Mouse (Mus musculus): ENCODE results near the gene Ranbp17.

DNA sequence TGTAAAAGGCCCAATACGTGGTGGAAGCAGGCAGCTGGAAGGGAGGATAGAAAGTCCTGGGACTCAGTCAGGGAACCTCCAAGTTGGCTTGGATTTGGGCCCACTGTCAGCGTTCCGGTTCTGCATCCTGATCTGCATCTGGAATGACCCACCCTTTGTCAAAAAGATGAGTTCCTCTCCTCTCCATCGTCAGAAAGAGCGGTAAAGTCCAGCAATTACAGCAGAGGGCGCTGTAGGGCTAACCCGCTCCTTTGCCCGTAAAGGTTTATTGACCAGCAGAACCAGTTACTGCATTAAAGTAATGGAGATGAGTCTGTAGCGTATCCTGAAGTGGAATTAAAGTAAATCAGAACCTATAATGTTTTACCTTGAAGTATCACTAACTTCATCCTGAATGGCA is 343.1 kb downstream of the Ranbp17 start:
- peak; percentile 72 for TF ChIP-seq CTCF (IDR thresholded peaks at IDR 0.05; ENCODE audit: low read depth)
- no peak for TF ChIP-seq EP300 (IDR thresholded peaks at IDR 0.05; ENCODE audit: low read depth)
